Mouse (Mus musculus) embryonic stem cell, embryonic (primary cell): ENCODE measurements around the gene Nt5c1a.

Experiments used
- CTCF ChIA-PET, 4 experiments: fragments of 300-600 bp in 2 of 4; fragments of 350-600 bp in 2 of 4; sonication (Branson Sonifier 250); formaldehyde crosslinking; loops; one replicate each; lab custom pipeline; 2022; ENCODE audit warnings: inconsistent platforms in 2 of 4; lab: Charles Lee
- POLR2A ChIA-PET, 4 experiments: fragments of 300-600 bp in 2 of 4; fragments of 350-600 bp in 2 of 4; sonication (Branson Sonifier 250); formaldehyde crosslinking; loops; one replicate each; lab custom pipeline; 2022; ENCODE audit warnings: antibody characterized with exemption in 4 of 4, inconsistent platforms in 1 of 4; lab: Charles Lee

Gene Nt5c1a

GRCm38 (mm10) chr4:123227707-123228106 is 26.4 kb downstream of the Nt5c1a start:
- POLR2A ChIA-PET = interaction anchor here in 2 of 4 experiments (0.6 to 1.4 kb wide), 2 partner anchors 21 to 26 kb away, joined by 3 read pairs; no protein-coding TSS in a partner anchor

GRCm38 (mm10) chr4:123228270-123228669 is 27.0 kb downstream of the Nt5c1a start:
- ChIA-PET POLR2A (interaction anchor here in 2 of 4 experiments (0.6 to 1.4 kb wide), 2 partner anchors 21 to 25 kb away, joined by 3 read pairs; no protein-coding TSS in a partner anchor), CTCF (interaction anchor here in 2 of 4 experiments (0.5 to 1.8 kb wide), 4 partner anchors 8 to 26 kb away, joined by 3 to 5 read pairs (median 4); no protein-coding TSS in a partner anchor)

More at GRCm38 (mm10) chr4:123227707-123228106, 26.4 kb downstream of the Nt5c1a start:
- CTCF ChIA-PET = interaction anchor here in 3 of 4 experiments (0.6 to 1.8 kb wide), 5 partner anchors 8 to 145 kb away, joined by 3 to 5 read pairs (median 4); no protein-coding TSS in a partner anchor

GRCm38 (mm10) chr4:123229166-123229565 is 27.9 kb downstream of the Nt5c1a start:
- POLR2A ChIA-PET = interaction anchor here in 1 of 4 experiments (0.8 kb wide), 1 partner anchor 28 kb away, joined by 3 read pairs; the partner anchor contains the start of gene Nt5c1a
- CTCF ChIA-PET = interaction anchor here in 2 of 4 experiments (0.8 to 1.5 kb wide), 6 partner anchors 9 to 25 kb away, joined by 3 to 5 read pairs (median 3); no protein-coding TSS in a partner anchor

GRCm38 (mm10) chr4:123232841-123233240 is 31.5 kb downstream of the Nt5c1a start:
- CTCF ChIA-PET = interaction anchor here (0.6 to 9.2 kb wide), 12 partner anchors 9 to 320 kb away, joined by 3 to 57 read pairs (median 4); no protein-coding TSS in a partner anchor
- POLR2A ChIA-PET = interaction anchor here in 2 of 4 experiments (0.6 to 1.7 kb wide), 7 partner anchors 8 to 1366 kb away, joined by 3 to 6 read pairs (median 3); no protein-coding TSS in a partner anchor

GRCm38 (mm10) chr4:123233492-123234084 is 32.3 kb downstream of the Nt5c1a start, which contains the start of gene Heyl:
Gene Heyl (plus strand): TSS chr4:123233556.
- CTCF ChIA-PET = interaction anchor here in 3 of 4 experiments (0.6 to 9.2 kb wide), 11 partner anchors 10 to 67 kb away, joined by 3 to 57 read pairs (median 4); no protein-coding TSS in a partner anchor
- POLR2A ChIA-PET = interaction anchor here in 3 of 4 experiments (0.6 to 2.5 kb wide), 9 partner anchors 9 to 1366 kb away, joined by 3 to 6 read pairs (median 3); no protein-coding TSS in a partner anchor

- ChIA-PET POLR2A (interaction anchor here in 2 of 4 experiments (1.0 to 3.3 kb wide), 4 partner anchors 11 to 49 kb away, joined by 3 to 12 read pairs (median 4); no protein-coding TSS in a partner anchor), CTCF (interaction anchor here in 3 of 4 experiments (0.6 to 9.2 kb wide), 3 partner anchors 17 to 25 kb away, joined by 3 to 57 read pairs (median 6); no protein-coding TSS in a partner anchor)
Measured at GRCm38 (mm10) chr4:123235835-123236430, 34.6 kb downstream of the Nt5c1a start.

GRCm38 (mm10) chr4:123236431-123237031 is 35.2 kb downstream of the Nt5c1a start:
- CTCF ChIA-PET = interaction anchor here in 2 of 4 experiments (0.6 to 9.2 kb wide), 3 partner anchors 18 to 26 kb away, joined by 3 to 57 read pairs (median 6); no protein-coding TSS in a partner anchor
- POLR2A ChIA-PET = interaction anchor here in 2 of 4 experiments (1.0 to 3.3 kb wide), 4 partner anchors 12 to 48 kb away, joined by 3 to 12 read pairs (median 4); no protein-coding TSS in a partner anchor

- CTCF ChIA-PET = interaction anchor here (0.6 to 9.2 kb wide), 5 partner anchors 14 to 155 kb away, joined by 3 to 57 read pairs (median 5); no protein-coding TSS in a partner anchor
- POLR2A ChIA-PET = interaction anchor here in 1 of 4 experiments (0.6 to 3.3 kb wide), 4 partner anchors 17 to 77 kb away, joined by 3 to 12 read pairs (median 3); no protein-coding TSS in a partner anchor
Measured at GRCm38 (mm10) chr4:123237386-123238266, 36.3 kb downstream of the Nt5c1a start.

- CTCF ChIA-PET = interaction anchor here (0.7 to 9.2 kb wide), 14 partner anchors 10 to 259 kb away, joined by 3 to 57 read pairs (median 4); no protein-coding TSS in a partner anchor
- POLR2A ChIA-PET = interaction anchor here in 2 of 4 experiments (0.6 to 1.6 kb wide), 9 partner anchors 12 to 591 kb away, joined by 3 to 5 read pairs (median 3); no protein-coding TSS in a partner anchor
Measured at GRCm38 (mm10) chr4:123239361-123240203, 38.3 kb downstream of the Nt5c1a start.

- POLR2A ChIA-PET = interaction anchor here in 1 of 4 experiments (0.8 to 2.0 kb wide), 3 partner anchors 12 to 29 kb away, joined by 3 to 5 read pairs (median 4); no protein-coding TSS in a partner anchor
- CTCF ChIA-PET = interaction anchor here in 3 of 4 experiments (0.6 to 1.3 kb wide), 4 partner anchors 9 to 35 kb away, joined by 3 to 7 read pairs (median 4); no protein-coding TSS in a partner anchor
Measured at GRCm38 (mm10) chr4:123246221-123246620, 44.9 kb downstream of the Nt5c1a start.

GRCm38 (mm10) chr4:123246651-123247050 is 45.3 kb downstream of the Nt5c1a start:
- CTCF ChIA-PET = interaction anchor here in 3 of 4 experiments (0.6 to 1.3 kb wide), 4 partner anchors 20 to 107 kb away, joined by 3 to 7 read pairs (median 5); no protein-coding TSS in a partner anchor
- POLR2A ChIA-PET = interaction anchor here in 1 of 4 experiments (0.7 to 2.0 kb wide), 5 partner anchors 12 to 206 kb away, joined by 3 to 5 read pairs (median 3); partner anchors contain the start of gene Pabpc4

- ChIA-PET CTCF (interaction anchor here in 2 of 4 experiments (0.7 to 1.5 kb wide), 4 partner anchors 21 to 107 kb away, joined by 3 to 7 read pairs (median 4); no protein-coding TSS in a partner anchor), POLR2A (interaction anchor here in 1 of 4 experiments (0.5 to 2.0 kb wide), 5 partner anchors 15 to 207 kb away, joined by 3 to 5 read pairs (median 3); partner anchors contain the start of gene Pabpc4)
Measured at GRCm38 (mm10) chr4:123247147-123247880, 46.0 kb downstream of the Nt5c1a start.

GRCm38 (mm10) chr4:123248971-123249567 is 47.8 kb downstream of the Nt5c1a start:
- POLR2A ChIA-PET = no interaction called here
- CTCF ChIA-PET = interaction anchor here in 2 of 4 experiments (1.3 to 1.5 kb wide), 2 partner anchors 26 to 32 kb away, joined by 3 to 4 read pairs; no protein-coding TSS in a partner anchor

GRCm38 (mm10) chr4:123252214-123252613 is 50.9 kb downstream of the Nt5c1a start:
- CTCF ChIA-PET = interaction anchor here in 1 of 4 experiments (0.6 kb wide), 1 partner anchor 297 kb away, joined by 4 read pairs; no protein-coding TSS in a partner anchor
- POLR2A ChIA-PET = interaction anchor here in 1 of 4 experiments (0.6 kb wide), 1 partner anchor 41 kb away, joined by 3 read pairs; no protein-coding TSS in a partner anchor
